Mouse (Mus musculus) C2C12 (cell line): ENCODE measurements around the gene Tox2.

Experiments
- CTCF ChIP-seq: IDR thresholded peaks from one replicate; pipeline ENCODE4 v1.5.1; 2011; ENCODE audit not compliant: control insufficient read depth, insufficient read depth, insufficient read length
- MAX ChIP-seq: IDR thresholded peaks from one replicate; pipeline ENCODE4 v1.6.1; 2011; ENCODE audit warnings: mild to moderate bottlenecking, control low read depth

DNA sequence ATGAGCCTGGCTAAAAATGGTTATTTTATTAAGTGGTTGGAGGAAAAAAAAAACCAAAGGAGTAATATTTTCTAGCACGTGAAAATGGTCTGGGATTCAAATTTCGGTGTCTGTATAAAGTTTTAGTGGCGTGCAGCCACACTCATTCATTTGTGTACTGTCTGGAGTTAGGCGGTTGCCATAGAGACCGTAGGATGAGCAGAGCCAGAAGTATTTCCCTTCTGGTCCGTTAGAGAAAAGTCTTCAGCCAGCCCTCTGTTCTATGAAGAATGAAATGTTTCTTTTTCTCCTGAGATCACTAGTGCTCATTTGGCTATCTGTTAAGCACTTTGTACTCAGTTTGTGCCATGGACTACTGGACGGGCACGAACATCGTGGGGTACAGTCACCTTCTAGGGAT lies 146.5 kb downstream of the Tox2 start:
- TF ChIP-seq CTCF: no peak
- TF ChIP-seq MAX: no peak
